Mouse (Mus musculus) mouse embryonic stem cell (cell line): ENCODE data around the gene Nlrc5.
"Not testable (repeated sequence)": the region's sequence is repeated elsewhere in the genome, so short reads cannot be mapped to it uniquely, and the experiment has no call there.

Experiments
- in situ Hi-C, 2 experiments: fragments of 300-500 bp; cut with MboI; formaldehyde crosslinking; loops; 1 replicate in 1 of 2; 3 replicates in 1 of 2; pipeline ENCODE4 v1.14.3; 2019 to 2020; ENCODE audit warnings: low sequenced_read_pairs in 2 of 2, low pct_unique_long_range_greater_than_20kb in 1 of 2, mixed read lengths in 1 of 2; ENCODE audit not compliant: unreplicated experiment in 1 of 2

Nlrc5 gene

GRCm38 (mm10) chr8:94447583-94448324, 13.6 kb downstream of the Nlrc5 start:
- in situ Hi-C loops, result no loop called here

- in situ Hi-C loops, result not testable (repeated sequence)
Observed at GRCm38 (mm10) chr8:94452991-94453390, 18.8 kb downstream of the Nlrc5 start.

- in situ Hi-C loops, result no loop called here
Observed at GRCm38 (mm10) chr8:94453868-94454488, 19.8 kb downstream of the Nlrc5 start.

- in situ Hi-C loops, result no loop called here
Observed at GRCm38 (mm10) chr8:94454905-94455304, 20.7 kb downstream of the Nlrc5 start.

- in situ Hi-C loops, result no loop called here
Observed at GRCm38 (mm10) chr8:94456071-94456470, 21.9 kb downstream of the Nlrc5 start.

- in situ Hi-C loops, result no loop called here
Observed at GRCm38 (mm10) chr8:94458567-94458966, 24.4 kb downstream of the Nlrc5 start.

GRCm38 (mm10) chr8:94469656-94470055, 35.5 kb downstream of the Nlrc5 start:
- in situ Hi-C loops, result no loop called here

GRCm38 (mm10) chr8:94470794-94471193, 36.6 kb downstream of the Nlrc5 start:
- in situ Hi-C loops, result no loop called here

- in situ Hi-C loops, result no loop called here
Observed at GRCm38 (mm10) chr8:94471281-94471680, 37.1 kb downstream of the Nlrc5 start.

GRCm38 (mm10) chr8:94472741-94473140, 38.6 kb downstream of the Nlrc5 start:
- in situ Hi-C loops, result no loop called here

- in situ Hi-C loops, result no loop called here
Observed at GRCm38 (mm10) chr8:94473431-94473830, 39.3 kb downstream of the Nlrc5 start.

- in situ Hi-C loops, result no loop called here
Observed at GRCm38 (mm10) chr8:94475786-94476185, 41.6 kb downstream of the Nlrc5 start.

- in situ Hi-C loops, result no loop called here
Observed at GRCm38 (mm10) chr8:94476846-94477245, 42.7 kb downstream of the Nlrc5 start.

- in situ Hi-C loops, result no loop called here
Observed at GRCm38 (mm10) chr8:94482051-94482450, 47.9 kb downstream of the Nlrc5 start.

GRCm38 (mm10) chr8:94485288-94485687, 51.1 kb downstream of the Nlrc5 start:
- in situ Hi-C loops, result no loop called here

- in situ Hi-C loops, result no loop called here
Observed at GRCm38 (mm10) chr8:94485882-94486281, 51.7 kb downstream of the Nlrc5 start.

- in situ Hi-C loops, result no loop called here
Observed at GRCm38 (mm10) chr8:94488016-94488415, 53.9 kb downstream of the Nlrc5 start.

- in situ Hi-C loops, result loop anchor here (5.0 to 10.0 kb wide), 3 partner anchors 155 to 205 kb away; partner anchors contain the start of gene Pllp (in 1 of the 2)
Observed at GRCm38 (mm10) chr8:94489809-94490483, 55.8 kb downstream of the Nlrc5 start.

GRCm38 (mm10) chr8:94492021-94492681, 58.0 kb downstream of the Nlrc5 start:
- in situ Hi-C loops, result loop anchor here (5.0 to 10.0 kb wide), 3 partner anchors 157 to 203 kb away; partner anchors contain the start of gene Pllp (in 1 of the 2)
